Mouse (Mus musculus) cerebellum, postnatal 10 days (tissue): ENCODE results near the gene Lipe.
"Not testable (repeated sequence)": the region's sequence is repeated elsewhere in the genome, so short reads cannot be mapped to it uniquely, and the experiment has no call there.

ENCODE experiments used
- DNase-seq, 2 experiments: peaks; one replicate each; pipeline ENCODE4 v3.0.0; 2021; ENCODE audit warnings: mixed read lengths in 2 of 2

Gene Lipe

DNA sequence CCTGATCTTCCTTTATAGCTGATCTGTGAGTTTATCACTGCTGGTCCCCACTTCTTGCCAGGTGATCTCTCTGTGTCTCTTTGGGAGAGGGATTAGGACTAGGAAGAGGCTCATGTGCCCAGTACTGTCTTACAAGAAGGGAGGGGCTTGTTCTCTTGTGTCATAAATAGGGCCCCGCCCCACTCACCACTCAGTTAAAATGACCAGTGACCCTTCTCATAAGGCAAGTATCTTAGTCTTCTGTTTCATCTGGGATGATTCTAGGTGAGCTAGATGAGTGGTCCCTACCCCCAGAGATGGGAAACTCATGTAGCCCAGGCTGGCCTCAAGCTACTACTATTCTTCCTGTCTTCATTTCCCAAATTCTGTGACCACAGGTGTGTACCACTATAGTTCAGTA is at the start of gene Lipe:
TSS of gene Lipe (minus strand) at position 101 of the 400 bp plus-strand sequence.
- DNase-seq: no peak

DNA sequence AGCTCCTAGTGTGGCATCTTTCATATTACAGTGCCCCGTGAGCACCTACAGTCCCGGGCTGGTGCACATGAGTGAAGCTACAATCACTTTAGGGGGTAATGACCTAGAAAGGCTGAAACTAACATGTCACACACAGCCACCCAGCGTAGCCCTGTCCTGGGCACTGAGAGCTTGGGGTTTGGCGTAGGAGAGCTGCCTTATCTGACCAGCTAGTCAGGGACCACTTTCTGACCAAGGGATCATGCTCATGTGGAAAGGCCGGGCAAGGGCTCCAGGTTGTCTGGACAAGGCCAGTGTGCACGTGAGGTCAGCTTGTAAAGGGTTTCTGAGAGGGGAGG is 42.3 kb upstream of the Lipe start:
- no peak for DNase-seq

DNA sequence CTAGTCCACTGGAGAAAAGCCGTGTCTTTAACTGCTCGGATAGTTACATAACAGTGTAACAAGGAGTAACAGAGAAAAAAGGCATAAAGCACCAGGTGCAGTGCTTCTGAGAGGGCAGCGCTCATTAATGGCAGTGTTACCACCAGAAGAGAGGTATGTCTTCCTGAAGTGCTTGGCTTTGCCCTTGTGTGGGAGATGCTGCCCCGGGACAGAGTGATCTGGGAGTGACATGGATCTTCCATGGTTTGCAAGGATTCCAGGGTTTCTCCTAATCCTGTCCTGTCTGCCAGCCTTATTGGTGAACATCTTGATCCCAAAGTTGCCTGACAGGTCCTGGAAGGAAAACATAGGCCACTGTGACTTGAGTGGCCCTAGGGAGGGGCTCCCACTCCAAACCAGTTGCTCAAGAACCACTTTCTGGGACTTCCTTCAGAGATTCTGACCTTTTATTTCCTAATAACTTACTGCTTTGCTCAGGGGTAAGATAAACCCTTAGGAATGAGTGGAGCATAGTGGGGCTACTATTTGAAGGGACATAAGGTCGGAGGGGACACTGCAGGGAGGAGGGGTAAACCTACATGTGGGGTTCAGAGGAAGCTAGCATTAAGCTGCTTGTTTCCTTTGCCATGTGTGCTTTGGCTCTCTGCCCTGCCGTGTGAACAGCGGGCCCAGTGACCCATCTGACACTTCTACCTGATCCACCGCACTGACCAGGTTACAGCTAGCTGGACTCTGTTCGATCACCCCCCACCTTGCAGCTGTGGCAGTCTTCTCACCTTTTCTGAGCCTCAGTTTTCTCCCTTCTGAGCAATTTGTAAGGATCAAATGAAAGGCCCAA is 41.7 kb upstream of the Lipe start:
- no peak for DNase-seq

DNA sequence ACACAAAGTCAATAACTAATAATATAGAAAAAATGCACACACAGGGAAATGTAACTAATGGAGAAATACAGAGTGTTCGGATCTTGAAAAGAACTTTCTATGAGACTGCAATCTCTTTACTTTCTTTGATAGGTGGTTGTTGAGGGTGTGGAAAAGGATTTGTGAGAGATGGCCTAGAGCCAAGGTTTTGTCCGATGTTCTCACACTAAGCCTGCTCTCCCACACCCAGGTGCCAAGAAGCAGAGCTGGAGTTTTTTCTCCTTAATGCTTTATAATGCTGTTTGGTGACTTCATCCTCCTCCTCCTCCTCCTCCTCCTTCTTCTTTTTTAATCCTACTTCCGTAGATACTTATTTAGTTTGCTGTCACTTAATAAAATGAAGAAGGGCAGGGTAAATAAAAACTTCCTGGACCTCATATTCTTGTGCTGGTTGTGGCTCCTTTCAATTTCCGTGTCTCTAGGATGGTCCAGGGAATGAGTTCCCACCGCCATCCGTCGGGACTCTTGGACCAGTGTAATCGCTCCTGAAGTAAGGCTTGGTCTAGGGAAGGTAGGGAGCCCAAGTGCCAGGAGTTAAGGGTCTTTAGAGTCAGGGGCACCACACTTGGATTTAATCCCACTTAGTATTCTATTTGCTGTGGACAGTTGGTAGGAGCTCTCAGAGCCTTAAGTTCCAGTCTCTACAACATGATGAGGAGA is 40.8 kb upstream of the Lipe start:
- no peak for DNase-seq

GRCm38 (mm10) chr7:25436704-25437103 is 38.2 kb upstream of the Lipe start:
- no peak for DNase-seq

DNA sequence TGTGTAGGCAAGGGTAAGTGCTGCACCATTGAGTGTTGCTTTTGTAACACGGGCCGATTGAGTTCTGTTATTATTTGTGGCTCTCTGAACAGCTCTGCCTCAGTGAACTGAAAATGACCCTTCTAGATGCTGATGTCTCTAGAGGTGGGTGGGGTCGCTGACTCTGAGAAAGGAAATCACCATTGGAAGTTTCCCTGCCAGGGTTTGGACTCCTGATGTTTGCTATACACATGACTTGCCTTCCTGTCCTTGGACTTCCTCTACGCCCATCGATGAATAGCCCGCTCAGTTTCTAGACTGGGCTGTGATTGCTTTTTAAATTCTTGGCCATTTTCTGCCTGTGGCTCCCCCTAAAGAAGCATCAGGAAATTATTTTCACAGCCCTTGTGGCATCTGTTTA is 37.7 kb upstream of the Lipe start:
- no peak for DNase-seq

DNA sequence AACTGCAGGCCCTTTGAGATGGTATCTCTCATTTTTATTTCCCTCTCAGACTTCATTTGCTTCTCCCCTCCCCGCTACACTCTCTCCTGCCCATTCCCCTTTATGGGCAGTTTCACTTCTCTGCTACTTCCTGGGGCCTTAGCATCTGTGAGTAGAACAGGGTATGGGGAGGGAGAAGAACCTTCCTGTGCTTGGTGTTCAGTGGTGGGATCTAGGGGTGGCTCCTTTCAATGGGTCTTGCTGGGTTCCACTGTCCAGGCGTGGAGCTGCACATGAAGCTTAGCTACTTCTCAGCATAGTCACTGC is 37.0 kb upstream of the Lipe start:
- DNase-seq: no peak

DNA sequence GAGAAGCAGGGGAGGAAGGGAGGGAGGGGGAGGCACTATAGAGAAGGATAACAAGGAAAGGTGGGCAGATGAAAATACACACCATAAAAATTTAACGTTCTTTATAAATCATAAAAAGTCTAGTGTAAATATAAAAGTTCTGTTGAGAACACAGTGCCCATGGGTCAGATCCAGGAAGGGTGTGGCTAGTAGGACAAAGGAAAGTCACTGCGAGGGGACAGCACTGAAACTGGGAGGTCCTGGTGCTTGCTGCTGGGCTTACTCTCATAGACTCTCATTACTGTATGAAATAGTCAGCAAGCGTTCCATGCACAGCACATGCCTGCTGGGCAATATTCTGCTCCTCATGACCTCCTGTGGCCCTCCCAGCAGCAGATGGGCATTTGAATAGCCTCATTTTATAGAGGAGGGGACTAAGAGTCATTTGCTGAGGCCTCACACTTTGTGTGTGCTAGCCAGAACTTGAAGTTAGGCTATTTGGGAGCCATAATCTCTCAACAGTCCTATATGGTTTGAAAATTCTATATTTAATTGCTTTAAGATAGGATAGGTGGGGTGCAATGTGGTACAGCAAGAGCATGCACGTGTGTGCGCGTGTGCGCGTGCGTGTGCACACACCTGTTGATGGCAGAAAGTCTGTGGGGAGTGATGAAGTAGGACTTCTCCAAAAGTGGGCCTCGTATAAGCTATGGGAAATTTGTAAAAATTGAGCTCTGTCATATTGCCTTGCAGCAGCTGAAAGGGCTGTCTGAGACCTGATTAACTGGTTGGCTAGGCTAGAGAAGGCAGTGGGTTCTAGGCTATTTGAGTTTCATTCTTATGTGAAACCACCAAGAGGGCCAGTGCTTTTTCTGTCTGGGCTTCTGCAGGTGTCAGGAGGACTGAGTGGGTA is 36.4 kb upstream of the Lipe start:
- DNase-seq: no peak

GRCm38 (mm10) chr7:25433781-25434560 is 35.5 kb upstream of the Lipe start:
- DNase-seq: no peak

GRCm38 (mm10) chr7:25433007-25433541 is 34.6 kb upstream of the Lipe start:
- DNase-seq: no peak

DNA sequence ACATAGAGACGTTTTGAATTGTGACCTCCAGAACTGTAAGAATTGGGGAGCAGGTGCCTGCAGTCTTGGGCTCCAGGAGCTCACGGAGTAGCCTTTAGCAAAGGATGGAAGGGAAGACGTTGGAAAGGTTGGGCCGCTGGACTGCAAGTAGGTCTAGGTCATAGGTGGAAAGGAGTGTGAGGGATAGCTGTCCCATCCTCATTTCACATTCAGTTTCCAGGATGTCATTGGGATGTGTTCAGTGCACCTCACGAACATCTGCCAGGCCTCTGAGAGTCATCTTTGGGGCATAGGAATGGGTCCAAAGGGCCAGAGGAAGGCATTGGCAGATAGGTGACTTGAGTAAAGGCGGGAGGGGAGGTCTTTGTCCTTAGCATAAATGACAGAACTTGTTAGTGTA is 33.9 kb upstream of the Lipe start:
- no peak for DNase-seq

- no peak for DNase-seq
Observed at GRCm38 (mm10) chr7:25429886-25430784, 31.6 kb upstream of the Lipe start.

DNA sequence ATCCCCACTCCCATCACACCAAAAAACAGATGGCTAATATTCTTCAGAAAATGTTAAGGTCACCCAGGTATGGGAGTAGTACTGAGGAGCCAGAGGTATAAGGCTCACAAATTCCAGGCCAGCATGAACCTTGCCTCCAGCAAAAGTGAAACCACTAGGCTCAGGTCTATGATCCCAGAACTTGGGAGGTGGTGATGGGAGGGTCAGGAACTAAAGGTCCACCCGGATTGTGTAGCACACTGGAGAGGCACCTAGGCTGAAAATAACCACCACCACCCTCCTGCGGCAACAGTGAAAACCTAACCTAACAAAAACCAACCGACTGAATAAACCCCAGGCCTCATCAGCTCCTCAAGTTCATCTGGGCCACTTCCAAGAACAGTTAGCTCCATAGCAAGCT is 29.8 kb upstream of the Lipe start:
- DNase-seq: no peak

DNA sequence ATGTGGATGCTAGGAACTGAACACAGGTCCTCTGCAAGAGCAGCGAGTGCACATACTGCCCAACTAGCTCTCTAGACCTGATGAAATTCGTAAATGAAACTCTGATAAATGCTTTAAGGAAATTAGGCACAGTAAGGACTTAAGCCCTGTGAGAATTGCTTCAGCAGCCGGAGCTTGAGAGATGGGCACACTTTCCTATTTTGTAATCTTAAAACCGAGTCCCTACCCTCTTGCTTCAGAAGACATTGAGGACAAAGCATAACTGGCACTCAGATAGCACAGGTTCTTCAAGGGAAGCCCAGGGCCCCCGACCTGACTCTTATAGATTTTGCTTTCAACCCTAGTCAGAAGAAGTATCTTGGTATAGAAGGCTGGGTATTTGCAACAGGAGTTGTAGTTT is 28.6 kb upstream of the Lipe start:
- DNase-seq: no peak

DNA sequence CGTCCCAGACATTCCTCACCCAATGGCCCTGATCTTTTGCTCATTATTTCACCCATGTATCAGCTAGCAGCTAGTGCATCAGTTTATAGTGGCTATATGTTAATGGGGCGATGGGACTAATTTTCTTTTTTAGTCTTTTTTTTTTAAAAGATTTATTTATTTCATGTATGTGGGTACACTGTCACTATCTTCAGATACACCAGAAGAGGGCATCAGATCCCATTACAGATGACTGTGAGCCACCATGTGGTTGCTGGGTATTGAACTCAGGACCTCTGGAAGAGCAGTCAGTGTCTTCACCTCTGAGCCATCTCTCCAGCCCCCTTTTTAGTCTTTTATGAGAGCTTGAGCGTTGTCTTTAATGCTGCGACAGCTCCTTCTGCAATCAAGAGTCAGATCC is 27.9 kb upstream of the Lipe start:
- not testable (repeated sequence) for DNase-seq

DNA sequence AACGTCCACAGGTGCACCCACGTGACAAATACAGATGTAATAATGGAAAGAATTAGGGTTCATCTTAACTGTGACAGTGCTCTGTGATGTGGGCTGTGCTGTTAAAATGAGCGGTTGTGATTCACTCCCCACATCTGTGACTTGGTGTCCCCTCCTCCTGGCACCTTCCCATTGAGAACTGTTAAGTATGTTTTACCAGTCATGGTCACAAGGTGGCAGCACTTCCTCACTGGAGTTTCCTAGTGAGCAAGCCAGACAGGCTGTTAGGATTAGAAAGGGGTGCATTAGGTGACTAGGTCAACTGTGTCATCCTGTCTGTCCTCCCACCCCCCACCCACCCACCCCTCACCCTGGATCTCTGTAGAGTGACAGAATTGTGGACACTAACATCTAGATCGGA is 25.9 kb upstream of the Lipe start:
- DNase-seq: peak; percentile 91 to 96

DNA sequence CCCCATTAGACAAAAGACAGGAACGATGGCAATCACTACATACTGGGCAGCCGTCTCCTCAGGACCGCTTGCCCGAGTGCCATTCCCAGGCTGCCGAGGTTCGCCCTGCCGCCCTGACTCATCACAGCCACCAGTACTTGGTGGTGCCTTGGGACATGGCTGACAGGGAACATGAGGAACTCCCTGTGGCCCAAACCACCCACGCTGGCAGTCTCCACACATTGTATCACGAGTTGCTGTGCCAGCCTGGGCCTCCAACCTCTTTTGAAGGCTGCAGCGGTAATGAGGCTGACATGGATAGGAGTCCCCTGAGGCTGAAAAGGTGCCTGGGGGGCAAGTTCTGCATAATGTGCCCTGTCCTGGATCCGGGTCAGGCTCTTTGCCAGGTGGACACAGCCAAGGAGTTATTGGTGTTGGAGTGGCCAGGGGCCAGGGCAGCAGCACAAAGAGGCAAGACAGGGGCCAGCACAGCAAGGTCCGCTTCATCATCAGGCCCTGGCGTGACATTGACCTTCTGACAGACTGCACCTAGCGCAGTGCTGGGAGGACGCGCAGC is 23.9 kb upstream of the Lipe start:
- peak; percentile 33 to 51 for DNase-seq

- no peak for DNase-seq
Observed at GRCm38 (mm10) chr7:25419943-25420342, 21.4 kb upstream of the Lipe start.

DNA sequence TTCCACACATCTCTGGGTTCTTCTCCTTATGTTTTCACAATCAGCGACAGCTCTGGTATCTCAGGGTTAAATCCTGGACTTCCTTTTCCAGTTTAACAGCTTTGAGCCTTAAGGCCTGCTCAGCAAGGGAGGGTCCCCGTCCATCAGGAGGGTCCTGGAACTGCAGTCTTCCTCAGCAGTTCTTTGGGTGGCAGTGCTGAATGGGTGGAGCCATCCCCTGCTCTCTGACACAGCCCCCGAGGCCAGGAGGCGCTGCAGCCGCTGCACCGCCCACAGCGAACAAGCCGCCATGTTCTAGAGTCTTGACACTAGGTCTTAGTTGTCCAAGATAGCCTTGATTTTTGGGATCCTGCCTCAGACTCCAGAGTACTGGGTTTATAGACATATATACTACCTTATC is 21.0 kb upstream of the Lipe start:
- DNase-seq: no peak

GRCm38 (mm10) chr7:25417597-25417996 is 19.1 kb upstream of the Lipe start:
- DNase-seq: peak; percentile 60 to 62

DNA sequence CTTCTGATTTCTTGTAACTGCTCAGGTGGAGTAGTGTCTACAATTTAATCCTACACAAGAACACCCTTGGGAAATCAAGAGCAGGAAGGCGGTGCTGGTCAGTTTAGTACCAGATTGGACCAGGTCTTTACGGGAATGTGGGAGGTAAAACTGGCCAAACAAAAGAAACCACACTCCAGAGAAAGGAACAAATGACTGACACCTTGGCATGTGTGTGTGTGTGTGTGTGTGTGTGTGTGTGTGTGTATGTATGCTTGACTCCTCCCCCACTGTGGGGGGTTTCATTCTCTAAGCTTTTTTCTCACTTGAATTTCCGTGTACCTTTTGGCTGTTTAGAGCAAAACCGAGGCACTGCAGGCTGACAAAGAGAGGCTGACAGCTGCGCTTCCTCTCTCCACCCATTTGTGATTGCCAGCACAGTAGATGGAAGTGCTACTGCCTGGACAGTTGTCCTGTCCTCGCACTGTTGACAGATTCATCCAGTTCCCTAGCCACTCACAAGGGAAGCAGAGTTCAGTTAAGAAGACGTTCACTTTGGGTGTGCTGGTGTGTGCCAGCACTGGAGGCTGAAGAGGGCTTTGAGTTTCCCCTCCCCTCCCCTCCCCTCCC is 14.4 kb upstream of the Lipe start, which contains the start of gene Cxcl17:
TSS of gene Cxcl17 (minus strand) at position 54 of the 609 bp plus-strand sequence.
- no peak for DNase-seq
